Mouse (Mus musculus) G1E (cell line): ENCODE measurements around the gene Mnat1. TPM values are rescaled to one million over a fixed set of nuclear protein-coding genes. Genes with fewer than 3 reads are reported as not detected.
A peak's percentile ranks its signal among the peaks of the same experiment; 100 is the strongest.

Experiments used
- ATAC-seq: 2 replicates; pipeline ENCODE4 v1.8.0; 2016; ENCODE audit warnings: mild to moderate bottlenecking; ENCODE audit not compliant: insufficient number of reproducible peaks, poor library complexity, low FRiP score, severe bottlenecking; ENCODE audit errors: extremely low read depth
- DNase-seq: peaks from one replicate; pipeline ENCODE4 v3.0.0; 2012; ENCODE audit warnings: low spot score
- H3K27me3 ChIP-seq: 2 replicates; pipeline ENCODE4 v1.6.1; 2012; ENCODE audit warnings: mild to moderate bottlenecking, low read length, inconsistent platforms; ENCODE audit not compliant: insufficient read depth
- H3K36me3 ChIP-seq: replicated peaks from 2 replicates; pipeline ENCODE3; 2012; ENCODE audit warnings: mild to moderate bottlenecking, inconsistent platforms
- H3K4me1 ChIP-seq: 2 replicates; pipeline ENCODE4 v1.6.1; 2012; ENCODE audit warnings: low read depth, low read length, inconsistent platforms, mixed read lengths; ENCODE audit not compliant: insufficient read depth
- H3K4me3 ChIP-seq: 2 replicates; pipeline ENCODE4 v1.5.1; 2012; ENCODE audit warnings: low read depth, mild to moderate bottlenecking, inconsistent platforms, low read length, moderate library complexity, mixed read lengths
- H3K9me3 ChIP-seq: replicated peaks from 2 replicates; pipeline ENCODE4 v1.6.1; 2012; ENCODE audit warnings: inconsistent platforms
- CTCF ChIP-seq: IDR thresholded peaks from 2 replicates; pipeline ENCODE4 v1.5.1; 2012; ENCODE audit warnings: low read depth, low read length, inconsistent platforms, mixed read lengths
- GATA1 ChIP-seq: IDR thresholded peaks from 2 replicates; pipeline ENCODE4 v1.6.1; 2012; ENCODE audit warnings: borderline replicate concordance, low read length, inconsistent platforms, mixed read lengths
- GATA2 ChIP-seq: IDR thresholded peaks from 2 replicates; pipeline ENCODE4 v1.6.1; 2012; ENCODE audit warnings: low read depth, low read length, inconsistent platforms, borderline replicate concordance
- POLR2AphosphoS5 ChIP-seq: IDR thresholded peaks from 2 replicates; pipeline ENCODE4 v1.6.1; 2012; ENCODE audit warnings: low read depth, low read length, inconsistent platforms; ENCODE audit not compliant: insufficient replicate concordance
- TAL1 ChIP-seq: conservative IDR thresholded peaks from 2 replicates; pipeline ENCODE4 v1.6.1; 2012; ENCODE audit warnings: low read depth, low read length, inconsistent platforms, mixed read lengths
- polyA plus RNA-seq: library from polyadenylated mRNA; stranded (reverse); fragments of >175 nt; gene quantifications from 2 replicates; pipeline ENCODE4 v1.2.3, GENCODE M21; 2012
- total RNA-seq, 2 experiments: library from RNA; stranded (forward) in 1 of 2; stranded (reverse) in 1 of 2; fragments of 200-1000 nt in 1 of 2; fragments of >200 nt in 1 of 2; fragmentation: Nextera tagmentation in 1 of 2; gene quantifications; 2 replicates each; pipeline ENCODE4 v1.2.3; 2014 to 2017

Gene Mnat1
- total and polyA plus RNA-seq, 3 experiments = 5.1 to 70.7 (median 37.0) TPM

- Histone ChIP-seq H3K4me1 (peaks cover 7% of the 10 kb centered on the region; the same call in 1 of the 2 replicates), H3K9me3 (peaks cover 9% of the 10 kb centered on the region), H3K27me3 (no peaks in the 10 kb centered on the region), H3K36me3 (peaks cover 36% of the 10 kb centered on the region), H3K4me3 (no peak overlapping the region)
- TF ChIP-seq GATA2 = no peak
- TF ChIP-seq CTCF = no peak
- no peak for TF ChIP-seq TAL1
- no peak for TF ChIP-seq POLR2AphosphoS5
- TF ChIP-seq GATA1 = no peak
- no peak for ATAC-seq
- no peak for DNase-seq
Observed at GRCm38 (mm10) chr12:73162408-73163181, 39.1 kb downstream of the Mnat1 start.

- no peaks in the 10 kb centered on the region for H3K27me3 ChIP-seq
- ATAC-seq (no peak), DNase-seq (no peak)
- peaks cover 48% of the 10 kb centered on the region for H3K36me3 ChIP-seq
- peaks cover 3% of the 10 kb centered on the region; the same call in 1 of the 2 replicates for H3K4me1 ChIP-seq
- H3K4me3 ChIP-seq = no peak overlapping the region
- peaks cover 4% of the 10 kb centered on the region for H3K9me3 ChIP-seq
- TF ChIP-seq GATA1 (no peak), GATA2 (no peak), TAL1 (no peak)
Observed at GRCm38 (mm10) chr12:73170794-73171193, 47.3 kb downstream of the Mnat1 start.

- TF ChIP-seq TAL1 (no peak), CTCF (no peak), GATA2 (no peak), GATA1 (no peak), POLR2AphosphoS5 (no peak)
- ATAC-seq (peak; percentile 60), DNase-seq (no peak)
- H3K9me3 ChIP-seq = no peaks in the 10 kb centered on the region
- no peaks in the 10 kb centered on the region for H3K27me3 ChIP-seq
- peaks cover 5% of the 10 kb centered on the region for H3K4me1 ChIP-seq
- H3K4me3 ChIP-seq = no peak overlapping the region
- peaks cover 50% of the 10 kb centered on the region for H3K36me3 ChIP-seq
Observed at GRCm38 (mm10) chr12:73183896-73184295, 60.4 kb downstream of the Mnat1 start.

- H3K27me3 ChIP-seq = no peaks in the 10 kb centered on the region
- ATAC-seq (peak; percentile 35; the same call in 1 of the 2 replicates), DNase-seq (no peak)
- H3K36me3 ChIP-seq = peaks cover 21% of the 10 kb centered on the region
- H3K4me1 ChIP-seq = peaks cover 49% of the 10 kb centered on the region
- no peak overlapping the region; the same call in 1 of the 2 replicates for H3K4me3 ChIP-seq
- no peaks in the 10 kb centered on the region for H3K9me3 ChIP-seq
- TF ChIP-seq GATA1 (no peak), POLR2AphosphoS5 (no peak), TAL1 (peak; percentile 66), CTCF (no peak), GATA2 (no peak)
Observed at GRCm38 (mm10) chr12:73197363-73197762, 73.8 kb downstream of the Mnat1 start.

GRCm38 (mm10) chr12:73198451-73198850 is 74.9 kb downstream of the Mnat1 start:
- no peak for DNase-seq
- no peak for ATAC-seq
- H3K36me3 ChIP-seq = peaks cover 23% of the 10 kb centered on the region
- H3K4me1 ChIP-seq = peaks cover 57% of the 10 kb centered on the region
- H3K9me3 ChIP-seq = no peaks in the 10 kb centered on the region
- H3K27me3 ChIP-seq = no peaks in the 10 kb centered on the region
- TF ChIP-seq GATA2 = no peak
- TF ChIP-seq CTCF = no peak
- no peak for TF ChIP-seq TAL1
- no peak for TF ChIP-seq POLR2AphosphoS5
- no peak for TF ChIP-seq GATA1
- no peak overlapping the region for H3K4me3 ChIP-seq

GRCm38 (mm10) chr12:73199375-73199774 is 75.9 kb downstream of the Mnat1 start:
- H3K4me1 ChIP-seq = peaks cover 65% of the 10 kb centered on the region

More at GRCm38 (mm10) chr12:73199375-73199774, 75.9 kb downstream of the Mnat1 start:
- no peak for TF ChIP-seq CTCF
- TF ChIP-seq GATA1 = no peak
- TF ChIP-seq TAL1 = no peak
- TF ChIP-seq GATA2 = no peak
- no peak for TF ChIP-seq POLR2AphosphoS5
- ATAC-seq (no peak), DNase-seq (no peak)
- Histone ChIP-seq H3K4me3 (no peak overlapping the region), H3K9me3 (no peaks in the 10 kb centered on the region), H3K27me3 (no peaks in the 10 kb centered on the region), H3K36me3 (peaks cover 23% of the 10 kb centered on the region)
